Comparison of ENCODE assay signal across 20 mouse cellular contexts in genomic region chr11:68007645-68008044, GRCm38 (mm10). TPM values are rescaled to one million over a fixed set of nuclear protein-coding genes. Genes with fewer than 3 reads are reported as not detected.
DNase-seq lines count a peak whose midpoint lies in the region; ATAC-seq and TF ChIP-seq lines count a peak whose summit lies in the region.
"Had no signal": no experiment of that assay in that cellular context is flagged by ENCODE, and none has a peak within 500 bp of the region (broad histone marks: within the 10 kb centered on the region; RNA-seq: fewer than 3 reads in every experiment).

No protein-coding gene starts in this region.

- H3K27ac ChIP-seq in kidney, embryonic 14.5 days (ENCODE audit: low read depth, low read length): no peak overlapping the region; the same call in 1 of the 2 replicates
- no peak overlapping the region for H3K27ac ChIP-seq in neural tube, embryonic 15.5 days (replicated peaks)
- H3K27ac ChIP-seq in stomach, postnatal 0 days (replicated peaks): no peak overlapping the region
- H3K27ac ChIP-seq: liver, embryonic 14.5 days; neural tube, embryonic 12.5 days had no signal

- H3K4me3 ChIP-seq in kidney, embryonic 14.5 days (ENCODE audit: low read length): no peak overlapping the region
- H3K4me3 ChIP-seq in neural tube, embryonic 15.5 days (replicated peaks): no peak overlapping the region
- no peak overlapping the region for H3K4me3 ChIP-seq in stomach, postnatal 0 days (ENCODE audit: low read depth, low read length)
- H3K4me3 ChIP-seq: neural tube, embryonic 12.5 days had no signal

- peak; percentile 48; the same call in 1 of the 2 replicates for ATAC-seq in kidney, embryonic 14.5 days (ENCODE audit: low FRiP score, low TSS enrichment)
- ATAC-seq in neural tube, embryonic 15.5 days (ENCODE audit: low FRiP score): no peak
- no peak for ATAC-seq in stomach, postnatal 0 days (ENCODE audit: low FRiP score, low TSS enrichment)
- no peak for ATAC-seq in granulocyte monocyte progenitor cell, adult 5-6 weeks (replicated peaks; ENCODE audit: poor library complexity, severe bottlenecking)
- ATAC-seq: CD4-positive, CD25-positive, alpha-beta regulatory T cell, adult 4 months had no signal

- 32% methylated on average over 6 of the region's 6 CpGs for WGBS in kidney, embryonic 14.5 days
- WGBS in neural tube, embryonic 15.5 days: 25% methylated on average over 6 of the region's 6 CpGs
- WGBS in stomach, postnatal 0 days: 40% methylated on average over 6 of the region's 6 CpGs

- peaks cover 3% of the 10 kb centered on the region for H3K4me1 ChIP-seq in kidney, embryonic 14.5 days (ENCODE audit: control insufficient read depth, insufficient read depth, low read length)
- H3K4me1 ChIP-seq in neural tube, embryonic 15.5 days: peaks cover 12% of the 10 kb centered on the region
- no peaks in the 10 kb centered on the region; the same call in 1 of the 2 replicates for H3K4me1 ChIP-seq in stomach, postnatal 0 days (replicated peaks; ENCODE audit: control insufficient read depth, insufficient read depth)

- H3K27me3 ChIP-seq in kidney, embryonic 14.5 days (ENCODE audit: control insufficient read depth, insufficient read depth, low read length): no peaks in the 10 kb centered on the region
- no peaks in the 10 kb centered on the region for H3K27me3 ChIP-seq in neural tube, embryonic 15.5 days (replicated peaks)
- no peaks in the 10 kb centered on the region for H3K27me3 ChIP-seq in stomach, postnatal 0 days (ENCODE audit: control insufficient read depth, insufficient read depth, low read length)
- H3K27me3 ChIP-seq: neural tube, embryonic 12.5 days had no signal

- no peaks in the 10 kb centered on the region for H3K9me3 ChIP-seq in kidney, embryonic 14.5 days (ENCODE audit: control insufficient read depth, low read length)
- no peaks in the 10 kb centered on the region for H3K9me3 ChIP-seq in neural tube, embryonic 15.5 days (replicated peaks)
- no peaks in the 10 kb centered on the region for H3K9me3 ChIP-seq in stomach, postnatal 0 days (ENCODE audit: control insufficient read depth, low read length)
- H3K9me3 ChIP-seq: neural tube, embryonic 12.5 days had no signal

- TF ChIP-seq CTCF in stomach, postnatal 0 days (IDR thresholded peaks at IDR 0.05; ENCODE audit: low read depth): peak; percentile 32

- no peaks in the 10 kb centered on the region for H3K36me3 ChIP-seq in kidney, embryonic 14.5 days (ENCODE audit: control insufficient read depth, insufficient read depth, low read length)
- no peaks in the 10 kb centered on the region for H3K36me3 ChIP-seq in neural tube, embryonic 15.5 days
- no peaks in the 10 kb centered on the region; the same call in 1 of the 2 replicates for H3K36me3 ChIP-seq in stomach, postnatal 0 days (ENCODE audit: control insufficient read depth, insufficient read depth, low read length)
- H3K36me3 ChIP-seq: neural tube, embryonic 12.5 days had no signal

- H3K4me2 ChIP-seq in kidney, embryonic 14.5 days (replicated peaks; ENCODE audit: low read depth, low read length): no peak overlapping the region
- no peak overlapping the region for H3K4me2 ChIP-seq in neural tube, embryonic 15.5 days
- H3K4me2 ChIP-seq in stomach, postnatal 0 days (replicated peaks; ENCODE audit: low read depth): no peak overlapping the region
- H3K4me2 ChIP-seq: neural tube, embryonic 12.5 days had no signal

- no peak for DNase-seq in kidney, postnatal 10 days
- DNase-seq in neural tube, embryonic 10.5 days (ENCODE audit: extremely low spot score, low spot score): peak; percentile 53
- DNase-seq in embryo, embryonic 9.5 days (ENCODE audit: extremely low spot score): peak; percentile 49
- DNase-seq in stomach, postnatal 0 days (ENCODE audit: low spot score): no peak
- no peak for DNase-seq in adipocyte (ENCODE audit: low spot score)
- DNase-seq: cerebellum, adult 11-12 months; gastrocnemius, postnatal 10 days; kidney, postnatal 4 days; lung, postnatal 10 days; thymus, postnatal 36 days had no signal

- no peak overlapping the region for H3K9ac ChIP-seq in kidney, embryonic 14.5 days (ENCODE audit: low read depth, low read length)
- H3K9ac ChIP-seq in neural tube, embryonic 15.5 days (replicated peaks): no peak overlapping the region
- H3K9ac ChIP-seq in stomach, postnatal 0 days (ENCODE audit: low read length): no peak overlapping the region
- H3K9ac ChIP-seq: liver, embryonic 14.5 days; neural tube, embryonic 12.5 days had no signal

- no peak for TF ChIP-seq EP300 in stomach, postnatal 0 days (optimal IDR thresholded peaks at IDR 0.05)

RNA-seq across cellular contexts. Expression of gene Stx8, which starts 41.7 kb away (rescaled TPM):
- 51.7 and 59.4 TPM in 2 replicates for polyA plus RNA-seq in kidney, embryonic 14.5 days (2014; fragmentation: Nextera tagmentation; extraction: Ambion mirVana)
- 62.0 and 64.6 TPM in 2 replicates for polyA plus RNA-seq in neural tube, embryonic 15.5 days (2015; fragmentation: Nextera tagmentation; extraction: Ambion mirVana)
- 71.0 and 76.1 TPM in 2 replicates for polyA plus RNA-seq in stomach, postnatal 0 days (2015; fragmentation: Nextera tagmentation; extraction: Ambion mirVana)
- 28.4 and 51.5 TPM in 2 replicates for total RNA-seq in granulocyte monocyte progenitor cell, adult 5-6 weeks (2014; fragmentation: Nextera tagmentation)
- 25.2 and 28.6 TPM in 2 replicates for total RNA-seq in granulocyte monocyte progenitor cell, adult 5-6 weeks (2017)

RNA-seq across cellular contexts. Expression of gene Cfap52, which starts 42.2 kb away (rescaled TPM):
- 1.1 TPM in 2 replicates for polyA plus RNA-seq in kidney, embryonic 14.5 days (2014; fragmentation: Nextera tagmentation; extraction: Ambion mirVana)
- polyA plus RNA-seq in neural tube, embryonic 15.5 days (2015; fragmentation: Nextera tagmentation; extraction: Ambion mirVana): 2.8 and 4.1 TPM in 2 replicates
- 0.35 and 0.42 TPM in 2 replicates for polyA plus RNA-seq in stomach, postnatal 0 days (2015; fragmentation: Nextera tagmentation; extraction: Ambion mirVana)
- not detected in 2 replicates for total RNA-seq in granulocyte monocyte progenitor cell, adult 5-6 weeks (2014; fragmentation: Nextera tagmentation)
- total RNA-seq in granulocyte monocyte progenitor cell, adult 5-6 weeks (2017): not detected in 2 replicates
- total RNA-seq: common myeloid progenitor, adult 5-6 weeks; heart, postnatal 25 days; megakaryocyte-erythroid progenitor cell, adult 5-6 weeks; MEL had no signal
- polyA plus RNA-seq: CD4-positive, CD25-positive, alpha-beta regulatory T cell, adult 4 months had no signal

Comparison
In these comparisons a context has a peak if more than half of its experiments do, and no peak if none do; other contexts are left out.
1. DNase-seq: peak in neural tube, embryonic 10.5 days (single experiment) and embryo, embryonic 9.5 days (single experiment); none in kidney, postnatal 10 days (single experiment), stomach, postnatal 0 days (single experiment) and adipocyte (single experiment).